Mouse (Mus musculus) lung, adult 2 months (tissue): ENCODE results near the gene Ighmbp2.

Experiments used
- CTCF ChIP-seq: fragments of 200-500 bp; IDR thresholded peaks from 2 replicates; pipeline ENCODE4 v1.5.1; 2011; ENCODE audit warnings: mild to moderate bottlenecking, low read length, control low read depth; ENCODE audit not compliant: insufficient read depth
- POLR2A ChIP-seq: fragments of 200-500 bp; IDR thresholded peaks from 2 replicates; pipeline ENCODE4 v1.6.1; 2011; ENCODE audit warnings: low read depth, mild to moderate bottlenecking, control low read depth, low read length, borderline replicate concordance; ENCODE audit errors: extremely low read depth

- TF ChIP-seq POLR2A, result no peak
- no peak for TF ChIP-seq CTCF
These were observed 43.1 kb upstream of the Ighmbp2 start for GRCm38 (mm10) chr19:3325771-3326478.
